Mouse (Mus musculus): ENCODE data around the gene Nwd2. TPM values are rescaled to one million over a fixed set of nuclear protein-coding genes. Genes with fewer than 3 reads are reported as not detected.

Gene Nwd2
- polyA plus RNA-seq, 1 experiment, result not detected

GRCm38 (mm10) chr5:63772971-63773370 lies 124.1 kb downstream of the Nwd2 start:
- Histone ChIP-seq H3K27ac (ENCODE audit: insufficient read depth, low read length) (no peak overlapping the region), H3K36me3 (ENCODE audit: control insufficient read depth, insufficient read depth, low read length) (no peaks in the 10 kb centered on the region), H3K4me3 (ENCODE audit: extremely low read depth, insufficient read depth, insufficient read length) (no peak overlapping the region), H3K4me1 (ENCODE audit: control insufficient read depth, insufficient read depth, insufficient read length) (no peaks in the 10 kb centered on the region), H3K27me3 (ENCODE audit: control insufficient read depth, insufficient read depth, low read length) (no peaks in the 10 kb centered on the region)
- WGBS, result 79% methylated on average over 2 of the region's 2 CpGs
- TF ChIP-seq CTCF (IDR thresholded peaks at IDR 0.05; ENCODE audit: extremely low read depth, insufficient read depth, insufficient read length, insufficient replicate concordance), result no peak
- no peak for TF ChIP-seq POLR2A (IDR thresholded peaks at IDR 0.05; ENCODE audit: low read depth, low read length)
- DNase-seq (ENCODE audit: low read depth in 1 of 2, low spot score in 2 of 2), result no peak

- 74% methylated on average over 1 of the region's 1 CpGs for WGBS
- Histone ChIP-seq H3K36me3 (ENCODE audit: control insufficient read depth, insufficient read depth, low read length) (no peaks in the 10 kb centered on the region), H3K4me3 (ENCODE audit: extremely low read depth, insufficient read depth, insufficient read length) (no peak overlapping the region), H3K27me3 (ENCODE audit: control insufficient read depth, insufficient read depth, low read length) (no peaks in the 10 kb centered on the region), H3K4me1 (ENCODE audit: control insufficient read depth, insufficient read depth, insufficient read length) (no peaks in the 10 kb centered on the region), H3K27ac (ENCODE audit: insufficient read depth, low read length) (no peak overlapping the region)
- TF ChIP-seq POLR2A (IDR thresholded peaks at IDR 0.05; ENCODE audit: low read depth, low read length) (no peak), CTCF (IDR thresholded peaks at IDR 0.05; ENCODE audit: extremely low read depth, insufficient read depth, insufficient read length, insufficient replicate concordance) (no peak)
- no peak for DNase-seq (ENCODE audit: low read depth in 1 of 2, low spot score in 2 of 2)
These were observed 124.7 kb downstream of the Nwd2 start for GRCm38 (mm10) chr5:63773603-63774002.

- DNase-seq (ENCODE audit: low read depth in 1 of 2, low spot score in 2 of 2), result no peak
- Histone ChIP-seq H3K27me3 (ENCODE audit: control insufficient read depth, insufficient read depth, low read length) (no peaks in the 10 kb centered on the region), H3K4me3 (ENCODE audit: extremely low read depth, insufficient read depth, insufficient read length) (no peak overlapping the region), H3K36me3 (ENCODE audit: control insufficient read depth, insufficient read depth, low read length) (no peaks in the 10 kb centered on the region), H3K27ac (ENCODE audit: insufficient read depth, low read length) (no peak overlapping the region), H3K4me1 (ENCODE audit: control insufficient read depth, insufficient read depth, insufficient read length) (no peaks in the 10 kb centered on the region)
- WGBS, result 92% methylated on average over 10 of the region's 10 CpGs
- TF ChIP-seq POLR2A (IDR thresholded peaks at IDR 0.05; ENCODE audit: low read depth, low read length), result no peak
These were observed 139.4 kb downstream of the Nwd2 start for GRCm38 (mm10) chr5:63788156-63788826.

- peaks cover 4% of the 10 kb centered on the region; the same call in 1 of the 2 replicates for H3K4me1 ChIP-seq (ENCODE audit: control insufficient read depth, insufficient read depth, insufficient read length)
- DNase-seq (ENCODE audit: low read depth in 1 of 2, low spot score in 2 of 2), result peak; percentile 54 to 67
- TF ChIP-seq POLR2A (IDR thresholded peaks at IDR 0.05; ENCODE audit: low read depth, low read length) (no peak), CTCF (IDR thresholded peaks at IDR 0.05; ENCODE audit: extremely low read depth, insufficient read depth, insufficient read length, insufficient replicate concordance) (peak; percentile 65; the same call in 1 of the 2 replicates)
- WGBS, result 3% methylated on average over 42 of the region's 42 CpGs
- H3K36me3 ChIP-seq (ENCODE audit: control insufficient read depth, insufficient read depth, low read length), result no peaks in the 10 kb centered on the region
- H3K27ac ChIP-seq (ENCODE audit: insufficient read depth, low read length), result no peak within 1 kb of the TSS
- H3K4me3 ChIP-seq (ENCODE audit: extremely low read depth, insufficient read depth, insufficient read length), result peak within 1 kb of the TSS; percentile 54; the same call in 1 of the 2 replicates
- peaks cover 11% of the 10 kb centered on the region for H3K27me3 ChIP-seq (ENCODE audit: control insufficient read depth, insufficient read depth, low read length)
These were observed 163.1 kb downstream of the Nwd2 start, which contains the start of gene 0610040J01Rik for GRCm38 (mm10) chr5:63811819-63812508. 0610040J01Rik (plus strand) TSS chr5:63812363.

GRCm38 (mm10) chr5:63812509-63812865 lies 163.6 kb downstream of the Nwd2 start:
- H3K27ac ChIP-seq (ENCODE audit: insufficient read depth, low read length), result no peak overlapping the region
- peaks cover 4% of the 10 kb centered on the region; the same call in 1 of the 2 replicates for H3K4me1 ChIP-seq (ENCODE audit: control insufficient read depth, insufficient read depth, insufficient read length)
- H3K27me3 ChIP-seq (ENCODE audit: control insufficient read depth, insufficient read depth, low read length), result peaks cover 11% of the 10 kb centered on the region
- peak overlapping the region; percentile 54; the same call in 1 of the 2 replicates for H3K4me3 ChIP-seq (ENCODE audit: extremely low read depth, insufficient read depth, insufficient read length)
- TF ChIP-seq CTCF (IDR thresholded peaks at IDR 0.05; ENCODE audit: extremely low read depth, insufficient read depth, insufficient read length, insufficient replicate concordance) (no peak), POLR2A (IDR thresholded peaks at IDR 0.05; ENCODE audit: low read depth, low read length) (no peak)
- 4% methylated on average over 26 of the region's 26 CpGs for WGBS
- DNase-seq (ENCODE audit: low read depth in 1 of 2, low spot score in 2 of 2), result no peak
- no peaks in the 10 kb centered on the region for H3K36me3 ChIP-seq (ENCODE audit: control insufficient read depth, insufficient read depth, low read length)

GRCm38 (mm10) chr5:63816643-63817042 lies 167.7 kb downstream of the Nwd2 start:
- H3K27me3 ChIP-seq (ENCODE audit: control insufficient read depth, insufficient read depth, low read length), result peaks cover 10% of the 10 kb centered on the region
- peaks cover 4% of the 10 kb centered on the region; the same call in 1 of the 2 replicates for H3K4me1 ChIP-seq (ENCODE audit: control insufficient read depth, insufficient read depth, insufficient read length)
- no peaks in the 10 kb centered on the region for H3K36me3 ChIP-seq (ENCODE audit: control insufficient read depth, insufficient read depth, low read length)
- H3K4me3 ChIP-seq (ENCODE audit: extremely low read depth, insufficient read depth, insufficient read length), result no peak overlapping the region
- DNase-seq (ENCODE audit: low read depth in 1 of 2, low spot score in 2 of 2), result no peak
- H3K27ac ChIP-seq (ENCODE audit: insufficient read depth, low read length), result no peak overlapping the region
- WGBS, result 93% methylated on average over 7 of the region's 7 CpGs
- no peak for TF ChIP-seq POLR2A (IDR thresholded peaks at IDR 0.05; ENCODE audit: low read depth, low read length)
- no peak for TF ChIP-seq CTCF (IDR thresholded peaks at IDR 0.05; ENCODE audit: extremely low read depth, insufficient read depth, insufficient read length, insufficient replicate concordance)

- Histone ChIP-seq H3K27me3 (ENCODE audit: control insufficient read depth, insufficient read depth, low read length) (peaks cover 5% of the 10 kb centered on the region), H3K36me3 (ENCODE audit: control insufficient read depth, insufficient read depth, low read length) (no peaks in the 10 kb centered on the region), H3K27ac (ENCODE audit: insufficient read depth, low read length) (no peak overlapping the region), H3K4me1 (ENCODE audit: control insufficient read depth, insufficient read depth, insufficient read length) (peaks cover 2% of the 10 kb centered on the region; the same call in 1 of the 2 replicates), H3K4me3 (ENCODE audit: extremely low read depth, insufficient read depth, insufficient read length) (no peak overlapping the region)
- whole genome bisulfite sequencing, result 85% methylated on average over 5 of the region's 5 CpGs
- TF ChIP-seq CTCF (IDR thresholded peaks at IDR 0.05; ENCODE audit: extremely low read depth, insufficient read depth, insufficient read length, insufficient replicate concordance) (no peak), POLR2A (IDR thresholded peaks at IDR 0.05; ENCODE audit: low read depth, low read length) (no peak)
- DNase-seq (ENCODE audit: low read depth in 1 of 2, low spot score in 2 of 2), result no peak
These were observed 168.4 kb downstream of the Nwd2 start for GRCm38 (mm10) chr5:63817270-63817669.

Measured in spleen, adult 2 months (tissue).